Comparison of ENCODE assay signal across 9 mouse cellular contexts in genomic region chr11:69244911-69245310, GRCm38 (mm10). TPM values are rescaled to one million over a fixed set of nuclear protein-coding genes. Genes with fewer than 3 reads are reported as not detected.
DNase-seq lines count a peak whose midpoint lies in the region; ATAC-seq and TF ChIP-seq lines count a peak whose summit lies in the region.
"Had no signal": no experiment of that assay in that cellular context is flagged by ENCODE, and none has a peak within 500 bp of the region (broad histone marks: within the 10 kb centered on the region; RNA-seq: fewer than 3 reads in every experiment).

No protein-coding gene starts in this region.

- H3K36me3 ChIP-seq in embryonic facial prominence, embryonic 15.5 days, result no peaks in the 10 kb centered on the region
- no peaks in the 10 kb centered on the region for H3K36me3 ChIP-seq in lung, embryonic 16.5 days (ENCODE audit: control insufficient read depth, insufficient read depth, low read length)
- H3K36me3 ChIP-seq: lung, embryonic 15.5 days had no signal

- peaks cover 20% of the 10 kb centered on the region for H3K4me1 ChIP-seq in embryonic facial prominence, embryonic 15.5 days
- peaks cover 7% of the 10 kb centered on the region for H3K4me1 ChIP-seq in lung, embryonic 16.5 days (replicated peaks; ENCODE audit: control insufficient read depth, insufficient read depth, low read length)

- WGBS in embryonic facial prominence, embryonic 15.5 days, result 18% methylated on average over 2 of the region's 2 CpGs
- WGBS in lung, embryonic 16.5 days, result 12% methylated on average over 2 of the region's 2 CpGs

- peak; percentile 71 for TF ChIP-seq CTCF in left cerebral cortex, adult 2 months (IDR thresholded peaks at IDR 0.05)

- H3K4me3 ChIP-seq in left cerebral cortex, adult 2 months, result no peak overlapping the region
- no peak overlapping the region for H3K4me3 ChIP-seq in embryonic facial prominence, embryonic 15.5 days (replicated peaks)
- no peak overlapping the region for H3K4me3 ChIP-seq in lung, embryonic 16.5 days (ENCODE audit: low read length)
- H3K4me3 ChIP-seq: lung, embryonic 15.5 days had no signal

- intact Hi-C loops in left cerebral cortex, adult 2 months (cut with DNase I), result loop anchor here (1.0 kb wide), 1 partner anchor 52 kb away; no protein-coding TSS in a partner anchor

- no peak overlapping the region for H3K9ac ChIP-seq in embryonic facial prominence, embryonic 15.5 days
- no peak overlapping the region for H3K9ac ChIP-seq in lung, embryonic 16.5 days (ENCODE audit: low read length)
- H3K9ac ChIP-seq: lung, embryonic 15.5 days had no signal

- H3K27me3 ChIP-seq in embryonic facial prominence, embryonic 15.5 days, result no peaks in the 10 kb centered on the region
- no peaks in the 10 kb centered on the region for H3K27me3 ChIP-seq in lung, embryonic 16.5 days (ENCODE audit: control insufficient read depth, insufficient read depth, low read depth, low read length)
- H3K27me3 ChIP-seq: lung, embryonic 15.5 days had no signal

- peak overlapping the region; percentile 41; the same call in 1 of the 2 replicates for H3K4me2 ChIP-seq in embryonic facial prominence, embryonic 15.5 days (replicated peaks)
- no peak overlapping the region for H3K4me2 ChIP-seq in lung, embryonic 16.5 days (ENCODE audit: low read depth, low read length)

- no peaks in the 10 kb centered on the region for H3K9me3 ChIP-seq in embryonic facial prominence, embryonic 15.5 days (replicated peaks)
- H3K9me3 ChIP-seq in lung, embryonic 16.5 days (ENCODE audit: control insufficient read depth, low read length), result no peaks in the 10 kb centered on the region
- H3K9me3 ChIP-seq: lung, embryonic 15.5 days had no signal

- no peak overlapping the region for H3K27ac ChIP-seq in left cerebral cortex, adult 2 months
- no peak overlapping the region for H3K27ac ChIP-seq in embryonic facial prominence, embryonic 15.5 days (replicated peaks)
- H3K27ac ChIP-seq in lung, embryonic 16.5 days (ENCODE audit: low read length), result no peak overlapping the region

- peak; percentile 66 for DNase-seq in adrenal gland, postnatal 10 days
- no peak for DNase-seq in adrenal gland, postnatal 25 days
- peak; percentile 43 to 46 for DNase-seq in left cerebral cortex, adult 2 months (ENCODE audit: extremely low spot score in 1 of 2, low spot score in 2 of 2)
- DNase-seq in left cerebral cortex, adult 8-10 months (ENCODE audit: low spot score in 2 of 2), result no peak
- DNase-seq in NIH3T3 (ENCODE audit: low read depth), result peak; percentile 86
- DNase-seq in spleen, postnatal 4 days (ENCODE audit: low spot score in 2 of 2), result no peak

- no peak for ATAC-seq in embryonic facial prominence, embryonic 15.5 days (ENCODE audit: insufficient number of reproducible peaks, low FRiP score, low TSS enrichment, low read depth)
- peak; percentile 49; the same call in 1 of the 2 replicates for ATAC-seq in lung, embryonic 16.5 days (ENCODE audit: low read depth)

RNA-seq across cellular contexts. Expression of gene Gucy2e, which starts 8.1 kb away (rescaled TPM):
- not detected for total RNA-seq in adrenal gland, postnatal 10 days (2021)
- total RNA-seq in adrenal gland, postnatal 25 days (2021), result not detected in 2 replicates
- 1 to 10 TPM; 1.0 to 1.3 TPM for total RNA-seq in left cerebral cortex, adult 2 months (2021)
- total RNA-seq in left cerebral cortex, adult 8-10 months (2022), result 1 to 10 TPM; 1.3 to 1.8 (median 1.5) TPM
- polyA plus RNA-seq in embryonic facial prominence, embryonic 15.5 days (2015; fragmentation: Nextera tagmentation; extraction: Ambion mirVana), result 0.41 and 0.53 TPM in 2 replicates
- 0.10 TPM in 2 replicates for polyA plus RNA-seq in lung, embryonic 16.5 days (2015; fragmentation: Nextera tagmentation; extraction: Ambion mirVana)

RNA-seq across cellular contexts. Expression of gene Alox8, which starts 47.3 kb away (rescaled TPM):
- total RNA-seq in adrenal gland, postnatal 10 days (2021), result not detected
- not detected in 2 replicates for total RNA-seq in adrenal gland, postnatal 25 days (2021)
- 1 to 10 TPM; 6.1 to 6.4 TPM for total RNA-seq in left cerebral cortex, adult 2 months (2021)
- 10 to 100 TPM in 2 of 4 experiments, 1 to 10 TPM in 2; 9.2 to 11.4 (median 10.2) TPM for total RNA-seq in left cerebral cortex, adult 8-10 months (2022)
- polyA plus RNA-seq in embryonic facial prominence, embryonic 15.5 days (2015; fragmentation: Nextera tagmentation; extraction: Ambion mirVana), result 0.27 and 0.88 TPM in 2 replicates
- polyA plus RNA-seq in lung, embryonic 16.5 days (2015; fragmentation: Nextera tagmentation; extraction: Ambion mirVana), result 0.43 and 0.44 TPM in 2 replicates

Comparison
In these comparisons a context has a peak if more than half of its experiments do, and no peak if none do; other contexts are left out.
1. DNase-seq: peak in adrenal gland, postnatal 10 days (single experiment), left cerebral cortex, adult 2 months (2 of 2) and NIH3T3 (single experiment); none in adrenal gland, postnatal 25 days (single experiment), left cerebral cortex, adult 8-10 months (0 of 2) and spleen, postnatal 4 days (0 of 2).